Mouse (Mus musculus) kidney, adult 2 months (tissue): Measurements from ENCODE around the gene Myom1.

Experiments used
- CTCF ChIP-seq: fragments of 200-500 bp; conservative IDR thresholded peaks from 2 replicates; pipeline ENCODE4 v1.5.1; 2011; ENCODE audit warnings: low read depth, mild to moderate bottlenecking, control low read depth, low read length, moderate library complexity, mixed read lengths; ENCODE audit not compliant: insufficient read depth, insufficient read length
- POLR2A ChIP-seq: fragments of 200-500 bp; IDR thresholded peaks from one replicate; pipeline ENCODE4 v1.6.1; 2011; ENCODE audit warnings: low read depth, low read length, control low read depth

DNA sequence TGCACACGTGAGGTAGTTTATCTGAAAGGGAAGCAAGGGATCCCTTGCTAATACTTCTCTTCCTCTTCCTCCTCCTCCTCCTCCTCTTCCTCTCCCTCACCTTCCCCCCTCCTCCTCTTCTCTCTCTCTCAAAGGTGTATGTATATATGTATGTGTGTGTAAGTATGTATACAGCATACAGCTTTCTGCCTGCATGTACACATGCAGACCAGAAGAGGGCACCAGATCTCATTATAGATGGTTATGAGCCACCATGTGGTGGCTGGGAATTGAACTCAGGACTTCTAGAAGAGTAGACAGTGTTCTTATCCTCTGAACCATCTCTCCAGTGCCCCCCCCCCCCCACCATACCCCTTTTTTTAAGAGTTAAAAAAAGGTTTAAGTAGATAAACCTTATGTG lies 40.2 kb downstream of the Myom1 start:
- TF ChIP-seq CTCF (no peak; the same call in 1 of the 2 replicates), POLR2A (no peak)
